Mouse (Mus musculus) MEL (cell line): ENCODE measurements at regions not wholly inside any gene's neighbourhood (a gene's known extent, or its start where the extent isn't known, plus 50 kb on each side); places are given as distances from the start of the nearest gene placed in this dataset.

Source experiments
- DNase-seq: peaks from one replicate; pipeline ENCODE4 v3.0.0; 2011; ENCODE audit warnings: low read depth, low spot score
- H3K27ac ChIP-seq: 2 replicates; pipeline ENCODE4 v1.5.1; 2012; ENCODE audit warnings: low read depth, mild to moderate bottlenecking, control low read depth, low read length, moderate library complexity; ENCODE audit not compliant: control insufficient read depth
- H3K27me3 ChIP-seq, 2 experiments: fragments of 150-350 bp in 1 of 2; sonication (generic) in 1 of 2; 2 replicates each; pipeline ENCODE4 v1.6.1; 2012; ENCODE audit warnings: low read length in 2 of 2, mild to moderate bottlenecking in 2 of 2, improper control_type of control experiment in 1 of 2, moderate library complexity in 1 of 2; ENCODE audit not compliant: insufficient read depth in 2 of 2, control insufficient read depth in 1 of 2
- H3K36me3 ChIP-seq, 2 experiments: 2 replicates each; pipeline ENCODE4 v1.6.1; 2012 to 2014; ENCODE audit warnings: low read length in 2 of 2, improper control_type of control experiment in 1 of 2, inconsistent platforms in 1 of 2, mild to moderate bottlenecking in 1 of 2; ENCODE audit not compliant: insufficient read depth in 2 of 2, control insufficient read depth in 1 of 2
- H3K4me1 ChIP-seq, 2 experiments: fragments of 150-350 bp in 1 of 2; sonication (generic) in 1 of 2; 2 replicates each; pipeline ENCODE4 v1.6.1; 2012; ENCODE audit warnings: low read length in 2 of 2, improper control_type of control experiment in 1 of 2, mild to moderate bottlenecking in 1 of 2; ENCODE audit not compliant: insufficient read depth in 2 of 2, control insufficient read depth in 1 of 2
- H3K4me3 ChIP-seq, 2 experiments: fragments of 150-350 bp in 1 of 2; sonication (generic) in 1 of 2; 2 replicates each; pipeline ENCODE4 v1.5.1; 2012; ENCODE audit warnings: low read depth in 2 of 2, low read length in 2 of 2, mild to moderate bottlenecking in 2 of 2, moderate library complexity in 2 of 2, control low read depth in 1 of 2, improper control_type of control experiment in 1 of 2; ENCODE audit not compliant: control insufficient read depth in 1 of 2, insufficient read depth in 1 of 2
- H3K79me2 ChIP-seq: 2 replicates; pipeline ENCODE4 v1.6.1; 2012; ENCODE audit warnings: mild to moderate bottlenecking, low read length, moderate library complexity; ENCODE audit not compliant: control insufficient read depth, poor library complexity, insufficient read depth
- H3K9ac ChIP-seq: 2 replicates; pipeline ENCODE4 v1.6.1; 2012; ENCODE audit warnings: low read depth, mild to moderate bottlenecking, control low read depth, low read length, moderate library complexity; ENCODE audit not compliant: control insufficient read depth, poor library complexity, severe bottlenecking
- H3K9me3 ChIP-seq: fragments of 150-350 bp; sonication (generic); replicated peaks from 2 replicates; pipeline ENCODE4 v1.6.1; 2012; ENCODE audit warnings: mild to moderate bottlenecking, low read length, improper control_type of control experiment, moderate library complexity; ENCODE audit not compliant: insufficient read depth
- BHLHE40 ChIP-seq: IDR thresholded peaks from 2 replicates; pipeline ENCODE4 v1.6.1; 2012; ENCODE audit warnings: low read depth, mild to moderate bottlenecking, inconsistent platforms, low read length, improper control_type of control experiment, borderline replicate concordance
- CHD1 ChIP-seq: IDR thresholded peaks from 2 replicates; pipeline ENCODE4 v1.6.1; 2012; ENCODE audit warnings: low read depth, mild to moderate bottlenecking, inconsistent platforms, low read length, improper control_type of control experiment
- CHD2 ChIP-seq: IDR thresholded peaks from 2 replicates; pipeline ENCODE4 v1.6.1; 2011; ENCODE audit warnings: low read length, improper control_type of control experiment
- E2F4 ChIP-seq: IDR thresholded peaks from 2 replicates; pipeline ENCODE4 v1.6.1; 2011; ENCODE audit warnings: low read depth, low read length, improper control_type of control experiment, borderline replicate concordance
- ELF1 ChIP-seq: IDR thresholded peaks from 2 replicates; pipeline ENCODE4 v1.6.1; 2014; ENCODE audit warnings: low read depth, mild to moderate bottlenecking, inconsistent platforms, low read length, improper control_type of control experiment, moderate library complexity
- ETS1 ChIP-seq: IDR thresholded peaks from 2 replicates; pipeline ENCODE4 v1.6.1; 2012; ENCODE audit warnings: low read depth, mild to moderate bottlenecking, inconsistent platforms, low read length, improper control_type of control experiment, moderate library complexity
- GABPA ChIP-seq: IDR thresholded peaks from 2 replicates; pipeline ENCODE4 v1.6.1; 2012; ENCODE audit warnings: low read depth, mild to moderate bottlenecking, inconsistent platforms, low read length, improper control_type of control experiment, moderate library complexity
- GATA1 ChIP-seq: IDR thresholded peaks from 2 replicates; pipeline ENCODE4 v1.6.1; 2011; ENCODE audit warnings: low read depth, low read length, improper control_type of control experiment
- JUND ChIP-seq: IDR thresholded peaks from 2 replicates; pipeline ENCODE4 v1.6.1; 2011; ENCODE audit warnings: low read depth, mild to moderate bottlenecking, improper control_type of control experiment, low read length
- MAFK ChIP-seq: IDR thresholded peaks from 2 replicates; pipeline ENCODE4 v1.6.1; 2011; ENCODE audit warnings: low read depth, mild to moderate bottlenecking, low read length, improper control_type of control experiment, borderline replicate concordance
- MAZ ChIP-seq: IDR thresholded peaks from 2 replicates; pipeline ENCODE4 v1.6.1; 2012; ENCODE audit warnings: low read depth, mild to moderate bottlenecking, inconsistent platforms, low read length, improper control_type of control experiment
- MEF2A ChIP-seq: IDR thresholded peaks from 2 replicates; pipeline ENCODE4 v1.6.1; 2014; ENCODE audit warnings: low read depth, mild to moderate bottlenecking, inconsistent platforms, low read length, improper control_type of control experiment; ENCODE audit not compliant: poor library complexity, insufficient replicate concordance, severe bottlenecking; ENCODE audit errors: extremely low read depth
- MXI1 ChIP-seq: IDR thresholded peaks from 2 replicates; pipeline ENCODE4 v1.6.1; 2011; ENCODE audit warnings: mild to moderate bottlenecking, low read depth, low read length, improper control_type of control experiment
- NRF1 ChIP-seq: IDR thresholded peaks from 2 replicates; pipeline ENCODE4 v1.6.1; 2014; ENCODE audit warnings: low read depth, mild to moderate bottlenecking, inconsistent platforms, low read length, improper control_type of control experiment, moderate library complexity; ENCODE audit not compliant: poor library complexity, insufficient read depth, severe bottlenecking
- TAL1 ChIP-seq: IDR thresholded peaks from 2 replicates; pipeline ENCODE4 v1.6.1; 2012; ENCODE audit warnings: mild to moderate bottlenecking, inconsistent platforms, low read length, moderate library complexity, mixed read lengths
- UBTF ChIP-seq: IDR thresholded peaks from 2 replicates; pipeline ENCODE4 v1.6.1; 2012; ENCODE audit warnings: low read depth, mild to moderate bottlenecking, inconsistent platforms, low read length, improper control_type of control experiment, moderate library complexity, borderline replicate concordance; ENCODE audit not compliant: insufficient read depth
- ZMIZ1 ChIP-seq: IDR thresholded peaks from 2 replicates; pipeline ENCODE4 v1.6.1; 2012; ENCODE audit warnings: low read depth, mild to moderate bottlenecking, inconsistent platforms, low read length, improper control_type of control experiment, moderate library complexity

- no peaks in the 10 kb centered on the region for H3K4me1 ChIP-seq
- H3K9me3 ChIP-seq: no peaks in the 10 kb centered on the region
- TF ChIP-seq JUND (no peak), E2F4 (no peak), MEF2A (no peak), TAL1 (no peak), MAFK (no peak), ZMIZ1 (no peak), GABPA (no peak), CHD2 (no peak), CHD1 (no peak), MAZ (no peak), GATA1 (no peak)
- no peak overlapping the region for H3K9ac ChIP-seq
- no peak overlapping the region for H3K27ac ChIP-seq
- no peaks in the 10 kb centered on the region for H3K36me3 ChIP-seq
- H3K4me3 ChIP-seq: no peak overlapping the region
- no peak for DNase-seq
- no peaks in the 10 kb centered on the region for H3K27me3 ChIP-seq
- H3K79me2 ChIP-seq: no peaks in the 10 kb centered on the region
These were observed 253.9 kb upstream of the Nsun2 start for GRCm38 (mm10) chr13:69279647-69280046.

GRCm38 (mm10) chr13:69294483-69294882 is 239.1 kb upstream of the Nsun2 start:
- DNase-seq: no peak
- Histone ChIP-seq H3K27me3 (no peaks in the 10 kb centered on the region), H3K4me3 (no peak overlapping the region), H3K9me3 (no peaks in the 10 kb centered on the region), H3K36me3 (no peaks in the 10 kb centered on the region), H3K27ac (no peak overlapping the region), H3K4me1 (no peaks in the 10 kb centered on the region), H3K9ac (no peak overlapping the region), H3K79me2 (no peaks in the 10 kb centered on the region)
- no peak for TF ChIP-seq CHD2

GRCm38 (mm10) chr13:69303316-69303715 is 230.2 kb upstream of the Nsun2 start:
- no peaks in the 10 kb centered on the region for H3K36me3 ChIP-seq
- no peak overlapping the region for H3K9ac ChIP-seq
- no peak overlapping the region for H3K27ac ChIP-seq
- DNase-seq: no peak
- no peaks in the 10 kb centered on the region for H3K79me2 ChIP-seq
- H3K9me3 ChIP-seq: no peaks in the 10 kb centered on the region
- H3K4me1 ChIP-seq: no peaks in the 10 kb centered on the region
- TF ChIP-seq E2F4 (no peak), CHD2 (no peak), ELF1 (no peak), GATA1 (no peak), UBTF (no peak), JUND (no peak), MXI1 (no peak), ETS1 (no peak), NRF1 (no peak), BHLHE40 (no peak)
- no peak overlapping the region for H3K4me3 ChIP-seq
- H3K27me3 ChIP-seq: no peaks in the 10 kb centered on the region
